Comparison of ENCODE assay signal across 25 mouse cellular contexts in the genomic region with DNA sequence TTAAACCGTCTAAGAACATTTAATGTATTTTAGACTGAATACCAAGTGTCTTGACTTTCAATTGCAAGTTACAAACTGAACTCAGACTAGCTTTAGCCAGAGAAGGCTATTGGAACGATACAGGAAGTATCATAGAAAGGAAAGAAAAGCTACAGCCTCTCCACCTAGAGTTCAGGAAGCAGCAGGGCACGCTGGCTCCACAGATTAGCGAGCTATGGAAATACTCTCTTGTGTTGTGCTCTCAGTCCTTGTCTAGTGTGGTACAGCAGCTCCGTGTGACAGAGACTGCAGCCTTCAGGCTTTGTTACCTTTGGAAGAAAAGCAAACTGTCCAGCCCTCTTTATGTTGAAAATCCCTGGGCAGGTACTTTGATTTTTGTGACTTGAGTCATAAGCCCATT.
"Had no signal": no experiment of that assay in that cellular context is flagged by ENCODE, and none has a peak within 500 bp of the region (broad histone marks: within the 10 kb centered on the region; RNA-seq: fewer than 3 reads in every experiment).

No protein-coding gene starts in this region.

- H3K4me3 ChIP-seq: heart, embryonic 13.5 days; heart, embryonic 15.5 days; hindbrain, embryonic 13.5 days; hindbrain, embryonic 15.5 days; layer of hippocampus, adult 2 months; left cerebral cortex, adult 2 months; limb, embryonic 10.5 days; limb, embryonic 12.5 days; liver, embryonic 13.5 days had no signal

- ATAC-seq: forebrain, postnatal 0 days; hindbrain, postnatal 0 days; intestine, postnatal 0 days had no signal

- H3K9ac ChIP-seq: forebrain, postnatal 0 days; heart, embryonic 13.5 days; heart, embryonic 15.5 days; hindbrain, embryonic 13.5 days; hindbrain, embryonic 15.5 days; limb, embryonic 12.5 days; liver, embryonic 13.5 days had no signal

- H3K4me2 ChIP-seq: heart, embryonic 11.5 days; heart, embryonic 13.5 days; heart, embryonic 15.5 days; hindbrain, embryonic 13.5 days; hindbrain, embryonic 15.5 days; limb, embryonic 12.5 days; liver, embryonic 11.5 days; liver, embryonic 13.5 days had no signal

- H3K36me3 ChIP-seq: heart, embryonic 15.5 days; hindbrain, embryonic 15.5 days; liver, embryonic 13.5 days had no signal

- H3K9me3 ChIP-seq: heart, embryonic 13.5 days; heart, embryonic 15.5 days; hindbrain, embryonic 13.5 days; hindbrain, embryonic 15.5 days; limb, embryonic 10.5 days; limb, embryonic 12.5 days; liver, embryonic 13.5 days had no signal

- H3K27ac ChIP-seq: heart, embryonic 13.5 days; heart, embryonic 15.5 days; hindbrain, embryonic 13.5 days; hindbrain, embryonic 15.5 days; hindbrain, postnatal 0 days; layer of hippocampus, adult 2 months; left cerebral cortex, adult 2 months; limb, embryonic 10.5 days; limb, embryonic 12.5 days; liver, embryonic 13.5 days had no signal

- H3K27me3 ChIP-seq: heart, embryonic 13.5 days; heart, embryonic 15.5 days; hindbrain, embryonic 13.5 days; hindbrain, embryonic 15.5 days; limb, embryonic 12.5 days; liver, embryonic 13.5 days had no signal

- H3K4me1 ChIP-seq: limb, embryonic 10.5 days had no signal

- DNase-seq: forebrain, postnatal 0 days; gastrocnemius, postnatal 14 days; gastrocnemius, postnatal 36 days; heart, adult 18-20 months; heart, postnatal 10 days; heart, postnatal 36 days; kidney, adult 18-20 months; kidney, adult 8-10 months; kidney, postnatal 10 days; kidney, postnatal 25 days; kidney, postnatal 4 days; liver; liver, embryonic 13.5 days had no signal
